Comparison of ENCODE assay signal across 19 mouse cellular contexts in the genomic region with DNA sequence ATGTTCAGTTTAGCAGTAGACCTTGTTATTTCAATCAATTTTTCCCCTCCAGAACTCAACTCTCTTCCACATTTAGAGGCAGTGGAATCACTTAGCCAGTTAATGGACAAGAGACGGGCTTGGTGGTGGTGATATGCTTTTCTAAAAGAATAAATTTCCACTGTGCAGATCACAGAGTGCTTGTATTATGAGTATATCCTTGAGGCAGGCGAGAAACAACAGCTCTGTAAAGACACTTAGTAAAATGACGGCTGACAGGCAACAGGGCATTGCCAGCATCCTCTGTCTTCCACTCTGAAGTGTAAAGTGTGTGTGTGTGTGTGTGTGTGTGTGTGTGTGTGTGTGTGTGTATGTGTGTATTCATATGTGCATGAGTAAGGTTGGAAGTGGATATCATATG.
"Had no signal": no experiment of that assay in that cellular context is flagged by ENCODE, and none has a peak within 500 bp of the region (broad histone marks: within the 10 kb centered on the region; RNA-seq: fewer than 3 reads in every experiment).

No protein-coding gene starts in this region.

- H3K9ac ChIP-seq: limb, embryonic 13.5 days; liver, embryonic 12.5 days; liver, embryonic 15.5 days; lung, embryonic 15.5 days; neural tube, embryonic 12.5 days had no signal

- H3K36me3 ChIP-seq: limb, embryonic 10.5 days; limb, embryonic 13.5 days; liver, embryonic 12.5 days; liver, embryonic 15.5 days; lung, embryonic 15.5 days; midbrain, embryonic 10.5 days; neural tube, embryonic 12.5 days had no signal

- H3K4me1 ChIP-seq: limb, embryonic 13.5 days; liver, embryonic 12.5 days; liver, embryonic 15.5 days; lung, embryonic 15.5 days; megakaryocyte, embryonic 14.5 days; midbrain, embryonic 10.5 days; neural tube, embryonic 12.5 days had no signal

- H3K27ac ChIP-seq: limb, embryonic 10.5 days; limb, embryonic 13.5 days; liver, embryonic 12.5 days; liver, embryonic 15.5 days; lung, embryonic 15.5 days; midbrain, embryonic 10.5 days; neural tube, embryonic 12.5 days had no signal

- DNase-seq: kidney, adult 9 months; kidney, postnatal 14 days; kidney, postnatal 4 days; layer of hippocampus, postnatal 36 days; liver; lung, adult 18-20 months; lung, postnatal 10 days; lung, postnatal 36 days; midbrain, embryonic 14.5 days; thymus, adult 18-20 months; thymus, postnatal 36 days had no signal

- H3K4me3 ChIP-seq: limb, embryonic 10.5 days; limb, embryonic 13.5 days; liver, embryonic 12.5 days; liver, embryonic 15.5 days; lung, embryonic 15.5 days; megakaryocyte, embryonic 14.5 days; midbrain, embryonic 10.5 days; neural tube, embryonic 12.5 days had no signal

- H3K9me3 ChIP-seq: limb, embryonic 10.5 days; limb, embryonic 13.5 days; liver, embryonic 12.5 days; liver, embryonic 15.5 days; lung, embryonic 15.5 days; midbrain, embryonic 10.5 days; neural tube, embryonic 12.5 days had no signal

- H3K4me2 ChIP-seq: limb, embryonic 13.5 days; liver, embryonic 12.5 days; liver, embryonic 15.5 days; lung, embryonic 15.5 days; neural tube, embryonic 12.5 days had no signal

- H3K27me3 ChIP-seq: limb, embryonic 13.5 days; liver, embryonic 12.5 days; liver, embryonic 15.5 days; lung, embryonic 15.5 days; megakaryocyte, embryonic 14.5 days; neural tube, embryonic 12.5 days had no signal

- ATAC-seq: liver, embryonic 12.5 days had no signal
